Mouse (Mus musculus) neural tube, embryonic 11.5 days (tissue): ENCODE data around the gene Atf6b. TPM values are rescaled to one million over a fixed set of nuclear protein-coding genes. Genes with fewer than 3 reads are reported as not detected.

Experiments
- ATAC-seq: fragments of 200-750 bp; cut with Nextera tagmentation; 2 replicates; pipeline ENCODE4 v1.8.0; 2017; ENCODE audit warnings: moderate number of reproducible peaks, mild to moderate bottlenecking, moderate TSS enrichment, moderate library complexity; ENCODE audit not compliant: insufficient read depth, low FRiP score, low TSS enrichment
- DNase-seq: peaks from one replicate; pipeline ENCODE4 v3.0.0-alpha.2; 2015; ENCODE audit warnings: low spot score
- H3K27ac ChIP-seq: fragments of 300-500 bp; sonication (generic); 2 replicates; pipeline ENCODE4 v1.5.1; 2014; ENCODE audit warnings: low read depth, mild to moderate bottlenecking, low read length
- H3K27me3 ChIP-seq: fragments of 300-500 bp; sonication (generic); 2 replicates; pipeline ENCODE4 v1.6.1; 2014; ENCODE audit warnings: mild to moderate bottlenecking, low read length, mixed read lengths; ENCODE audit not compliant: control insufficient read depth, insufficient read depth
- H3K36me3 ChIP-seq: fragments of 300-500 bp; sonication (generic); 2 replicates; pipeline ENCODE4 v1.6.1; 2014; ENCODE audit warnings: mild to moderate bottlenecking, low read length, moderate library complexity, mixed read lengths; ENCODE audit not compliant: control insufficient read depth, insufficient read depth
- H3K4me1 ChIP-seq: fragments of 300-500 bp; sonication (generic); 2 replicates; pipeline ENCODE4 v1.6.1; 2014; ENCODE audit warnings: low read length, mixed read lengths; ENCODE audit not compliant: control insufficient read depth, insufficient read depth
- H3K4me2 ChIP-seq: fragments of 300-500 bp; sonication (generic); 2 replicates; pipeline ENCODE4 v1.6.1; 2014; ENCODE audit warnings: low read depth, mild to moderate bottlenecking, moderate library complexity
- H3K4me3 ChIP-seq: fragments of 300-500 bp; sonication (generic); 2 replicates; pipeline ENCODE4 v1.5.1; 2014; ENCODE audit warnings: low read depth, low read length
- H3K9ac ChIP-seq: fragments of 300-500 bp; sonication (generic); 2 replicates; pipeline ENCODE4 v1.6.1; 2014; ENCODE audit warnings: mild to moderate bottlenecking, low read length
- H3K9me3 ChIP-seq: fragments of 300-500 bp; sonication (generic); 2 replicates; pipeline ENCODE4 v1.6.1; 2016; ENCODE audit warnings: low read length; ENCODE audit not compliant: control insufficient read depth
- WGBS: fragments of 180-500 bp; shearing (Covaris S2); extraction: QIAGEN DNeasy Blood & Tissue Kit; methylation state at CpG from one replicate; pipeline ENCODE4 v1.1.7; 2014; 5-methylcytosine and 5-hydroxymethylcytosine counted together
- polyA plus RNA-seq: library from polyadenylated mRNA; unstranded; fragments of >200 nt; fragmentation: Nextera tagmentation; extraction: Ambion mirVana; gene quantifications from 2 replicates; pipeline ENCODE4 v1.2.1, GENCODE M21; 2014

The Atf6b gene
- polyA plus RNA-seq, 1 experiment from 2014 or later: 88.4 TPM

GRCm38 (mm10) chr17:34685120-34686110, 38.5 kb downstream of the Atf6b start:
- no peaks in the 10 kb centered on the region for H3K27me3 ChIP-seq
- no peak for ATAC-seq
- WGBS: 85% methylated on average over 28 of the region's 28 CpGs
- no peak overlapping the region for H3K4me2 ChIP-seq
- DNase-seq: no peak
- H3K4me3 ChIP-seq: no peak overlapping the region
- no peaks in the 10 kb centered on the region for H3K9me3 ChIP-seq
- no peaks in the 10 kb centered on the region for H3K36me3 ChIP-seq
- no peak overlapping the region for H3K27ac ChIP-seq
- no peak overlapping the region for H3K9ac ChIP-seq
- no peaks in the 10 kb centered on the region for H3K4me1 ChIP-seq

GRCm38 (mm10) chr17:34688889-34689288, 41.9 kb downstream of the Atf6b start:
- H3K36me3 ChIP-seq: no peaks in the 10 kb centered on the region
- no peaks in the 10 kb centered on the region for H3K9me3 ChIP-seq
- DNase-seq (no peak), ATAC-seq (no peak)
- no peaks in the 10 kb centered on the region for H3K27me3 ChIP-seq
- no peak overlapping the region for H3K4me3 ChIP-seq
- H3K9ac ChIP-seq: no peak overlapping the region
- no peak overlapping the region for H3K4me2 ChIP-seq
- whole genome bisulfite sequencing: 89% methylated on average over 7 of the region's 7 CpGs
- H3K27ac ChIP-seq: no peak overlapping the region
- no peaks in the 10 kb centered on the region for H3K4me1 ChIP-seq

GRCm38 (mm10) chr17:34690458-34690857, 43.5 kb downstream of the Atf6b start:
- Histone ChIP-seq H3K9me3 (no peaks in the 10 kb centered on the region), H3K9ac (no peak overlapping the region), H3K36me3 (no peaks in the 10 kb centered on the region), H3K4me2 (no peak overlapping the region), H3K4me3 (no peak overlapping the region), H3K4me1 (no peaks in the 10 kb centered on the region), H3K27ac (no peak overlapping the region), H3K27me3 (no peaks in the 10 kb centered on the region)
- ATAC-seq: no peak
- WGBS: 59% methylated on average over 4 of the region's 4 CpGs
- DNase-seq: no peak

GRCm38 (mm10) chr17:34692906-34693305, 46.0 kb downstream of the Atf6b start:
- ATAC-seq (no peak), DNase-seq (no peak)
- no peak overlapping the region for H3K4me2 ChIP-seq
- H3K4me1 ChIP-seq: no peaks in the 10 kb centered on the region
- no peaks in the 10 kb centered on the region for H3K27me3 ChIP-seq
- no peak overlapping the region for H3K4me3 ChIP-seq
- no peak overlapping the region for H3K27ac ChIP-seq
- no peak overlapping the region for H3K9ac ChIP-seq
- 71% methylated on average over 7 of the region's 7 CpGs for WGBS
- H3K36me3 ChIP-seq: no peaks in the 10 kb centered on the region
- no peaks in the 10 kb centered on the region for H3K9me3 ChIP-seq

- DNase-seq (peak; percentile 21), ATAC-seq (no peak)
- no peaks in the 10 kb centered on the region for H3K27me3 ChIP-seq
- no peaks in the 10 kb centered on the region for H3K9me3 ChIP-seq
- WGBS: 61% methylated on average over 14 of the region's 14 CpGs
- H3K36me3 ChIP-seq: no peaks in the 10 kb centered on the region
- H3K4me1 ChIP-seq: no peaks in the 10 kb centered on the region
- no peak overlapping the region for H3K4me3 ChIP-seq
- no peak overlapping the region for H3K9ac ChIP-seq
- no peak overlapping the region for H3K4me2 ChIP-seq
- no peak overlapping the region for H3K27ac ChIP-seq
Measured at GRCm38 (mm10) chr17:34699575-34700408, 52.8 kb downstream of the Atf6b start.

GRCm38 (mm10) chr17:34700671-34701071, 53.7 kb downstream of the Atf6b start:
- H3K27ac ChIP-seq: no peak overlapping the region
- no peak for ATAC-seq

More at GRCm38 (mm10) chr17:34700671-34701071, 53.7 kb downstream of the Atf6b start:
- Histone ChIP-seq H3K9ac (no peak overlapping the region), H3K4me2 (no peak overlapping the region), H3K9me3 (no peaks in the 10 kb centered on the region), H3K27me3 (no peaks in the 10 kb centered on the region), H3K36me3 (no peaks in the 10 kb centered on the region), H3K4me3 (no peak overlapping the region), H3K4me1 (no peaks in the 10 kb centered on the region)
- no peak for DNase-seq
- 77% methylated on average over 2 of the region's 2 CpGs for WGBS

Other genes starting within 250 kb of the Atf6b start
- 1.3 and 1.7 TPM in 2 replicates for gene BC051142, start 248.3 kb upstream of the Atf6b start, polyA plus RNA-seq
- not detected in 2 replicates for gene Btnl4, start 169.8 kb upstream of the Atf6b start, polyA plus RNA-seq
- not detected in 2 replicates for gene Btnl6, start 129.8 kb upstream of the Atf6b start, polyA plus RNA-seq
- gene Notch4, start 82.9 kb upstream of the Atf6b start, polyA plus RNA-seq: 11.0 and 13.1 TPM in 2 replicates
- 4.0 and 5.1 TPM in 2 replicates for gene Gpsm3, start 57.3 kb upstream of the Atf6b start, polyA plus RNA-seq
- 17.0 and 17.3 TPM in 2 replicates for gene Pbx2, start 55.9 kb upstream of the Atf6b start, polyA plus RNA-seq
- gene Ager, start 49.3 kb upstream of the Atf6b start, polyA plus RNA-seq: 2.3 and 2.4 TPM in 2 replicates
- gene Rnf5, start 43.5 kb upstream of the Atf6b start, polyA plus RNA-seq: 177 and 187 TPM in 2 replicates
- 83.3 and 91.2 TPM in 2 replicates for gene Agpat1, start 42.9 kb upstream of the Atf6b start, polyA plus RNA-seq
- 10.2 and 12.1 TPM in 2 replicates for gene Egfl8, start 31.2 kb upstream of the Atf6b start, polyA plus RNA-seq
- gene Ppt2, start 18.6 kb upstream of the Atf6b start, polyA plus RNA-seq: 27.6 and 30.3 TPM in 2 replicates
- gene Prrt1, start 17.6 kb upstream of the Atf6b start, polyA plus RNA-seq: 0.57 and 0.87 TPM in 2 replicates
- gene Fkbpl, start 2.4 kb upstream of the Atf6b start, polyA plus RNA-seq: 15.5 and 17.6 TPM in 2 replicates
- gene Tnxb, start 23.4 kb downstream of the Atf6b start, polyA plus RNA-seq: 0.03 TPM in 1 of 2 replicates, not detected in the other
- not detected in 2 replicates for gene C4b, start 96.7 kb downstream of the Atf6b start, polyA plus RNA-seq
- not detected in 2 replicates for gene Cyp21a1, start 157.4 kb downstream of the Atf6b start, polyA plus RNA-seq
- 20.3 and 24.7 TPM in 2 replicates for gene Stk19, start 189.8 kb downstream of the Atf6b start, polyA plus RNA-seq
- 69.4 and 71.0 TPM in 2 replicates for gene Dxo, start 189.9 kb downstream of the Atf6b start, polyA plus RNA-seq
- 45.0 and 55.7 TPM in 2 replicates for gene Skiv2l, start 203.1 kb downstream of the Atf6b start, polyA plus RNA-seq
- 125 and 132 TPM in 2 replicates for gene Nelfe, start 203.2 kb downstream of the Atf6b start, polyA plus RNA-seq
- 2.6 and 2.9 TPM in 2 replicates for gene Cfb, start 215.4 kb downstream of the Atf6b start, polyA plus RNA-seq
- gene Zbtb12, start 232.3 kb downstream of the Atf6b start, polyA plus RNA-seq: 1.7 and 2.1 TPM in 2 replicates
- not detected in 2 replicates for gene Gm20547, start 234.9 kb downstream of the Atf6b start, polyA plus RNA-seq